Mouse (Mus musculus) thymus, postnatal 10 days (tissue): ENCODE measurements around the gene Afdn.
"Not testable (repeated sequence)": the region's sequence is repeated elsewhere in the genome, so short reads cannot be mapped to it uniquely, and the experiment has no call there.

Experiments
- DNase-seq, 2 experiments: peaks; one replicate each; pipeline ENCODE4 v3.0.0; 2021; ENCODE audit warnings: low spot score in 2 of 2

Afdn gene

DNA sequence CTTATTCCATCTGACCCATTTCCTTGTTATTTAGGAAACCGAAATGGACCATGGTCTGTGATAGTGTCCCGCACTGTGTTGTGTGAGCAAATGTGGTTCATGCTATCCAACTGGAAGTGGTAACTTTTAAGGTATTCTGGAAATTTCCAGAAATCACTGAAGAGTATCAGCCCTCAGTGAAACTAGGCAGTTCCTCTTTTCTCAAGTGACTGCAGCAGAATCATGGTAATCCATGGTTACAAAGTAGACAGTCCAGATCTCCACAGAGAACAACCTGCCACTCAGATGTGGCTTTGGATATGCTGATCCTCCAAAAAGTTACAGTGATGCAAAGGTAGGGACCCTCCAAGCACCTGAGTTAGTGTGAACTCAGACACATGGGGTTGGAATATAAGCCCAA lies 21.4 kb upstream of the Afdn start:
- DNase-seq: no peak

GRCm38 (mm10) chr17:13739981-13740380 lies 20.4 kb upstream of the Afdn start:
- DNase-seq: no peak

GRCm38 (mm10) chr17:13740796-13741195 lies 19.5 kb upstream of the Afdn start:
- no peak for DNase-seq

- DNase-seq: no peak
These were observed 18.7 kb upstream of the Afdn start for GRCm38 (mm10) chr17:13741611-13742010.

DNA sequence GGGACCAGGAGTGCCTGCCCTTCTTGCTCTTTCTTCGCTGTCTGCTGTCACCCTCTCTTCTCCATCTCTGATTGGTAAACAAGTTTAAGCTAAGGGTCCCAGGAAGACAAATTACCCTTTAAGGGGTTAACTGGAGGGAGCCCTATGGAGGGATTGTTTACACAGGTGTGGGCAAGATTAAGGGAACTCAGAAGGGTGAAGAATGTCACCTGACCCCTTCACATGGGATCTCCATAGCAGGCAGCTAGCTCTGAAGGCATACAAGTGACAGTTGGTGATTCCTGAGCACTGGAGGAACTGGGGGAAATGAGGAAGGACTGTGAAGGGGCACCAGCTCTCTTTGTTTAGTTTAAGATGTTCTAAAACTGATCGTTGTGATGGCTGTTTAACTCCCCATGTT lies 18.0 kb upstream of the Afdn start:
- no peak for DNase-seq

DNA sequence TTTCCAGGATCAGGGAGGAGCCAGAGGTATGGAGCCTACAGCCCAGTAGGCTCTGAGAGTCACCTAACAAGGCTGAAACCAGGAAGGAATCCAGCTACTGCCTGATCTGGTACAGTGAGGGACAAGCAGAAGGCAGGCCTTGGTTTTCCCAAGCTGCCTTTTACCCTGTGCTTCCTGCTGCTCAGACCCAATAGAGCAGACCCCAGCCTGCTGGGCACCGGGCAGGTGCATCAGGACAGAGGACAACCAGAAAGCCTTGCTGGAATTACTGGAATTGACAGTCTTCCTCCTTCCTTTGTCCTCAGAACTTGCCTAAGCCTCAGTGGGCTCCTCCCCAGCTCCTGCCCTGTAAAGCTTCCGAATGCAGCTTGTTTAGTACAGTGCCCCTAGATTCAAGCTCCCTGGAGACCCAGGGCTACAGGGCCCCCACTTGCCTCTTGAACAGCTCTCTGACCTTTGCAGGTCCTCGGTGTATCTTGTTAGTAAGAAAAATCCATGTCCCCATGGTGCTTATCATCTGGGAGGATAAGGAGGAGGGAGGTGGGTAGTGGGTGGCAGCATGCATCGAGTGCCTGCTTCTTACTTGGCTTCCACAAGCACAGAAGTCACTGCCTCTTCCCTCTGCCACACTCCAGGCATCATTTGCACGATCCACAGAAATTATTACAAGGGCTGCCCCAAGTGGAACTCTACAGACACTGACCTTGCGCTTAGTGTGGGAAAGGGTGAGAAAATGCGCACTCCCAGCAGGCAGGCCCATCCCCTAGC lies 17.2 kb upstream of the Afdn start:
- DNase-seq: no peak

- no peak for DNase-seq
These were observed 16.6 kb upstream of the Afdn start for GRCm38 (mm10) chr17:13743709-13744079.

DNA sequence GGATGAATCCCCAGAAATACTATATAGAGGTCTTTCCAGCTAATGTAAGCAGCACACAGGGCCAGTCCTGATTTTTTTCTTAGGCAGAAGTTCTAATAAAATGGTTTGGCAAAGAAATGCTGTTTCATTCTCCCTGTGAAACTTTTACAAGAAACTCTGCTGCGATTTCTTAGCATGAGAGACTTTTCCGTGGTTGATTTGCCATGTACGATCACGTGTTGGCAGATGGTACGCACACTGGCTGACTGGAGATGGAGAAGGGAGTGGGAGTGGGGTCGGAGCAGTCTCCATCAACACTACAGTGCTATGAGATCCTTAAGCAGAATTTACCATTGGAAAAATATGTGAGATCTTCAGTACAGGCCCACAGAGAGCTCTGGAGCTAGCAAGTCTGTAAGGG lies 16.1 kb upstream of the Afdn start:
- DNase-seq: no peak

- DNase-seq: no peak
These were observed 15.5 kb upstream of the Afdn start for GRCm38 (mm10) chr17:13744824-13745223.

- no peak for DNase-seq
These were observed 15.0 kb upstream of the Afdn start for GRCm38 (mm10) chr17:13745373-13745772.

DNA sequence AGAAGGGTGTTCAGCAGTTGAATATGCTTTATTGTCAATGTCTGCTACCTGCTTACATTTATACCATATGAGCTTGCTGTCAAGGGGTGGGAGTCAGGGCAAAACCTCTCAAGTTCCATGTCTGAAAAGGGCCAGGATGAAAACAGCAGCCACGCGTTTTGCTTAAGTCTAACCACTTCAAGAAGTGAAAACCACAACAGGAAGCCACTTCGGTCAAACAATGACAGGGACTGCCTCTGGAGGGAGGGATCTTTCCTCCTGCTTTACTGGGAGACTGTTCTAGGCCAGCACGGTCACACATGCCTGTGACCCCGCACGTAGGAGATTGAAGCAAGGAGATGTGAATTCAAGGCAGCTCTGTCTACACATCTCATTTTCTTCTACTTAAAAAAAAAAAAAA lies 14.0 kb upstream of the Afdn start:
- no peak for DNase-seq

GRCm38 (mm10) chr17:13747681-13748080 lies 12.7 kb upstream of the Afdn start:
- DNase-seq: no peak

GRCm38 (mm10) chr17:13749027-13749426 lies 11.3 kb upstream of the Afdn start:
- DNase-seq: no peak

GRCm38 (mm10) chr17:13753918-13754317 lies 6.4 kb upstream of the Afdn start:
- DNase-seq: no peak

- no peak for DNase-seq
These were observed 5.4 kb upstream of the Afdn start for GRCm38 (mm10) chr17:13754940-13755339.

- DNase-seq: no peak
These were observed 1.8 kb upstream of the Afdn start for GRCm38 (mm10) chr17:13758586-13758985.

DNA sequence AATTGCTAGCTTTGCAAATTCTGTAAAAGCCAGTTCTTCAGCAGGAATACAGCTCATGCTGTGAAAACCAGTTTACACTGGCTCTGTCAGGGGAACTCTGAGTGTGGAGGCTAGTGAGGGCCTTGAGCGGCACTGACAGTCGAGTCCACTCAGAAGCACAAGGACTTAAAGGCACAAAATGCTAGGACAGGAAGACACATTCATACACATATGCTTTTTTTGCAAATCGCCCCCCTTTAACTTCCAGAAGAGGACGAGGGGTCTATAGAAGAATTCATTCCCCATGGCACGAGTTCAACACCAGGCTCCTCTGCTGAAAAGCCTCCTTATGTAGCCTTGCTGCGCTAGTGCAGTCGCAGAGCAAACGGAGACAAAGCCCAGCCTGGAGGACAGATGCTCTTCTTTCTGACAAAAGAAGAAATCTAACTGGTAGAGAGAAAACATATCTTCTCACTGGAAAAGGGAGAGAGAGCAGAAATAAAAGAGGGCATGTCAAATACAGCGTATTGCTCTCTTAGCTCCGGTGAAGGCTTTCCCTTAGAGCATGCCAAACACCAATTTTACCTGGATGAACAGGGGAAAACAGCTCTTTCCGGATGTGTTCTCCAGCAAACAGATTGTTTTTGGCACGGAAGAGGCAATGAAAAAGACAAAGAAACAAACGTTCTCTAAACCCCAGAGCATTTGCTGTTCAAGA lies 1.0 kb upstream of the Afdn start:
- DNase-seq: no peak

GRCm38 (mm10) chr17:13760675-13761178 lies 388 bp downstream of the Afdn start:
- no peak for DNase-seq

DNA sequence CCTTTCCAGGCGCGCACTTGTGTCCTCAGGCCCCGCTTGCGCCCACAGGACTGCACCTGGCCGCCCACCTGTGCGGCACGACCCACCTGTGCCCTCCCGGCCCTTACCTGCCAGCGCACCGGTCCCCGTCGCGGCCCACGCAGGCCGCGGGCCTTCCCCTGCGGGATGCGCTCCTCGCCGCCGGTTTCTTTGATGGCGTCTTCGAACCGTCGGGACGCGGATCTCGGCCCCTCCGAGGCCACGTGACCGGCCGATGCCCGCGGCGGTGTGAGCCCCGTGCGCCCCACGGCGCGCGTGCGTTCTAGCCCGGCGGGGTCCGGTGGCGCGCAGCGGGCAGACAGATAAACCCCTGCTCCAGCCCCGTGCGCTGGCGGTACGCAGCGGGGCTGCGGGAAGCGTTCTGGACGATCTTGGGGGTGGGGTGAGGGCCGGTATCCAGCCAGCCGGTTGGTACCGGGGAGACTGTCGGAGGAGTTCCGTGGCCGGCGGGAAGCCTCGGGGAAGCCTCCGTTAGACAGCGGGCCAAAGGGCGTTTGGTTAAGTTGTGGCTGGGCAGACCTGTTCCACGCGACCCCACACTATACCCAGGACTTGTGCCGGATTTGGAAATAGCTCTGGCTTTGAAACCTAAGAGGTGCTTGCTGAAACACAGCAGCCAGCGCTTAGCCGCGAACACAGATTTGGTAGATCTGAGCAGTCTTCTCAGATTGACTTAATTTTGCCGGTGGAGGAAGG lies 1.0 kb downstream of the Afdn start, which contains the start of gene Tcte2:
Gene Tcte2 (minus strand): TSS at position 647 of the 735 bp plus-strand sequence.
- DNase-seq: peak; percentile 9 to 23

DNA sequence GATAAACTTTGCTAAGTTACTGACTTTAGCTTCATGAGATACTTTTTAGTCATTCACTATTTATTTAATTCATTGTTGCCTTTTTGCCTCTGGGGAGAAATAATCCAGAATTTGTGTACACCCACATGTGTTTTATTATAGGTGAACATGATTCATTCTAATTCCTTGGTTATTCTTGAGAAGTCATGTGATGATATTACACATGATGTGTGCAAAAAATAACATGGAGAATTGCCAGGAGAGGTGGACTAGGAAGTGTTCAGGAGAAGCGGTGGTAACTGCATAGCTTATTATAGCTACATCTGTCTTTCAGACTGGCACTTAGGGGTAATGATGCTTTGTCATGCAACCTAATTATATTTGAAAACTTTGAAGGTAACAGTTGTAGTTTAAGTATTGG lies 3.5 kb downstream of the Afdn start:
- DNase-seq: no peak

DNA sequence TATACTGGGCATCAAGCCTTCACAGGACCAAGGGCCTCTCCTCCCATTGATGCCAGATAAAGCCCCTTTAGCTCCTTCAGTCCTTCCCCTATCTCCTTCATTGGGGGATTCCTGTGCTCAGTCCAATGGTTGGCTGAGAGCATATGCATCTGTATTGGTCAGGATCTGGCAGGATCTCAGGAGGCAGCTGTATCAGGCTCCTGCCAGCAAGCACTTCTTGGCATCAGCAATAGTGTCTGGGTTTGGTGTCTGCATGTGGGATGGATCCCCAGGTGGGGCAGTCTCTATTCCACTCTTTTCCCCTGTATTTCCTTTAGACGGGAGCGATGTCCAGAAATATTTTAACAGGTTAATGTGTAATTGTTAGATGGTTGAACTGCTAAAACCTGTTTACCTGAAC lies 4.6 kb downstream of the Afdn start:
- DNase-seq: not testable (repeated sequence)

DNA sequence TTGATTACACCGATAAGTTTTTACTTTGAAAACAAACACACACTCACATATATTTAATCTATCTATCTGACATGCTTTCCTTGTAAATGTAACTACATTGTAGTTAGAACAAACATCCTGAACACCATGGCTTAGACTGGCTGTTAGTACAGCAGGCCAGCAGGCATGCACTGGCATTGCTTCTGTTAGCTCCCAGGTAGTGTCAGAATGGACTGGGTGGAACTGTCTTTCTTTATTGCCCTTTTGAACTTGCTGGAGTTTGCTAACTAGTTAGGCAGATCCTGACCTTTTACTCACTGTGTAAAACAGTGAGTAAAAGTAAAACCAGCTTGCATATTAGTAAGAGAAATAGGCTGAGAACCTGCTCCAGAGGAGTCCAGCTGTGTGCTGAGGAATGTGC lies 8.2 kb downstream of the Afdn start:
- DNase-seq: no peak

DNA sequence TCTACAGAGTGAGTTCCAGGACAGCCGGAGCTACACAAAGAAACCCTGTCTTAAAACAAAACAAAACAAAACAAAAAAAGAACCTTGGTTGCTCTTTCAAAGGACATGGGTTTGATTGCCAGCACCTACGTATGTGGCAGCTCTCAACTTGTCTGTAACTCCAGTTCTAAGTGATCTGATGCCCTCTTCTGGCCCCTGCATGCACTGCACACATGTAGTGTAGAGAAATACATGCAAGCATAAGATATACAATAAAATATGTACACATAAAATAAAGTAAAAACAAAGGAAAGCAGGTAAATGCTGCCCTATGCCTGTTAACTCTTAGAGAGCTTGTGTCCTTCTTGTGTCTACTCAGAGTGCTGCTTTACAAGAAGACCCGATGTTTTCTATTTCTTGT lies 8.9 kb downstream of the Afdn start:
- no peak for DNase-seq
